Mouse (Mus musculus): ENCODE measurements around the gene Maml2. TPM values are rescaled to one million over a fixed set of nuclear protein-coding genes. Genes with fewer than 3 reads are reported as not detected.

Maml2 gene
- 10 to 100 TPM; 26.1 to 34.6 TPM for total RNA-seq (2021)
- long read RNA-seq, experiment 1, partial matches to known transcripts = 0 of 5 reads
- long read RNA-seq, experiment 1, other reads (novel, unspliced or antisense) = 4 of 5 reads
- long read RNA-seq, experiment 2, transcript Maml2-201 (4 exons, 2,098 nt) = major isoform, 6 of 7 reads
- long read RNA-seq, experiment 2, partial matches to known transcripts = 1 of 7 reads
- long read RNA-seq, experiment 2, other reads (novel, unspliced or antisense) = 0 of 7 reads

GRCm38 (mm10) chr9:13297668-13298512, at the start of gene Maml2:
Gene Maml2, plus strand, starts transcription at chr9:13297957.
- peak within 1 kb of the TSS; percentile 78 for H3K4me3 ChIP-seq
- DNase-seq (ENCODE audit: low spot score in 2 of 2) = peak in 1 of 2 experiments; percentile 40
- peak within 1 kb of the TSS; percentile 86 for H3K27ac ChIP-seq
- peak; percentile 52 for TF ChIP-seq CTCF (conservative IDR thresholded peaks at IDR 0.05)

GRCm38 (mm10) chr9:13248104-13248503, 49.7 kb upstream of the Maml2 start:
- Histone ChIP-seq H3K27ac (no peak overlapping the region), H3K4me3 (no peak overlapping the region)
- no peak for DNase-seq (ENCODE audit: low spot score in 2 of 2)
- TF ChIP-seq CTCF (conservative IDR thresholded peaks at IDR 0.05) = no peak

- no peak overlapping the region for H3K27ac ChIP-seq
- H3K4me3 ChIP-seq = no peak overlapping the region
- no peak for DNase-seq (ENCODE audit: low spot score in 2 of 2)
- TF ChIP-seq CTCF (conservative IDR thresholded peaks at IDR 0.05) = no peak
These were observed 46.5 kb upstream of the Maml2 start for GRCm38 (mm10) chr9:13251251-13251650.

- H3K4me3 ChIP-seq = no peak overlapping the region
- DNase-seq (ENCODE audit: low spot score in 2 of 2) = no peak
- no peak overlapping the region for H3K27ac ChIP-seq
- TF ChIP-seq CTCF (conservative IDR thresholded peaks at IDR 0.05) = no peak
These were observed 41.0 kb upstream of the Maml2 start for GRCm38 (mm10) chr9:13256726-13257125.

GRCm38 (mm10) chr9:13258173-13258572, 39.6 kb upstream of the Maml2 start:
- no peak for DNase-seq (ENCODE audit: low spot score in 2 of 2)
- TF ChIP-seq CTCF (conservative IDR thresholded peaks at IDR 0.05) = no peak
- Histone ChIP-seq H3K4me3 (no peak overlapping the region), H3K27ac (no peak overlapping the region)

- no peak for TF ChIP-seq CTCF (conservative IDR thresholded peaks at IDR 0.05)
- Histone ChIP-seq H3K27ac (no peak overlapping the region), H3K4me3 (no peak overlapping the region)
- DNase-seq (ENCODE audit: low spot score in 2 of 2) = no peak
These were observed 36.8 kb upstream of the Maml2 start for GRCm38 (mm10) chr9:13260980-13261379.

- no peak for TF ChIP-seq CTCF (conservative IDR thresholded peaks at IDR 0.05)
- H3K4me3 ChIP-seq = no peak overlapping the region
- no peak overlapping the region for H3K27ac ChIP-seq
- DNase-seq (ENCODE audit: low spot score in 2 of 2) = no peak
These were observed 24.5 kb upstream of the Maml2 start for GRCm38 (mm10) chr9:13273219-13273618.

GRCm38 (mm10) chr9:13287482-13287881, 10.3 kb upstream of the Maml2 start:
- Histone ChIP-seq H3K27ac (no peak overlapping the region), H3K4me3 (no peak overlapping the region)
- TF ChIP-seq CTCF (conservative IDR thresholded peaks at IDR 0.05) = no peak
- DNase-seq (ENCODE audit: low spot score in 2 of 2) = no peak

GRCm38 (mm10) chr9:13296274-13297121, 1.3 kb upstream of the Maml2 start:
- DNase-seq (ENCODE audit: low spot score in 2 of 2) = peak; percentile 87 to 92
- Histone ChIP-seq H3K27ac (peak overlapping the region; percentile 86), H3K4me3 (peak overlapping the region; percentile 78)
- peak; percentile 91 for TF ChIP-seq CTCF (conservative IDR thresholded peaks at IDR 0.05)

- Histone ChIP-seq H3K4me3 (peak overlapping the region; percentile 78), H3K27ac (peak overlapping the region; percentile 86)
- TF ChIP-seq CTCF (conservative IDR thresholded peaks at IDR 0.05) = no peak
- DNase-seq (ENCODE audit: low spot score in 2 of 2) = no peak
These were observed 562 bp upstream of the Maml2 start for GRCm38 (mm10) chr9:13297122-13297667.

- DNase-seq (ENCODE audit: low spot score in 2 of 2) = no peak
- Histone ChIP-seq H3K27ac (peak overlapping the region; percentile 86), H3K4me3 (peak overlapping the region; percentile 78)
- TF ChIP-seq CTCF (conservative IDR thresholded peaks at IDR 0.05) = no peak
These were observed 739 bp downstream of the Maml2 start for GRCm38 (mm10) chr9:13298513-13298878.

- TF ChIP-seq CTCF (conservative IDR thresholded peaks at IDR 0.05) = no peak
- no peak for DNase-seq (ENCODE audit: low spot score in 2 of 2)
- Histone ChIP-seq H3K27ac (peak overlapping the region; percentile 86), H3K4me3 (peak overlapping the region; percentile 78)
These were observed 1.4 kb downstream of the Maml2 start for GRCm38 (mm10) chr9:13299190-13299589.
